Mouse (Mus musculus): ENCODE measurements around the gene Bag6.

DNA sequence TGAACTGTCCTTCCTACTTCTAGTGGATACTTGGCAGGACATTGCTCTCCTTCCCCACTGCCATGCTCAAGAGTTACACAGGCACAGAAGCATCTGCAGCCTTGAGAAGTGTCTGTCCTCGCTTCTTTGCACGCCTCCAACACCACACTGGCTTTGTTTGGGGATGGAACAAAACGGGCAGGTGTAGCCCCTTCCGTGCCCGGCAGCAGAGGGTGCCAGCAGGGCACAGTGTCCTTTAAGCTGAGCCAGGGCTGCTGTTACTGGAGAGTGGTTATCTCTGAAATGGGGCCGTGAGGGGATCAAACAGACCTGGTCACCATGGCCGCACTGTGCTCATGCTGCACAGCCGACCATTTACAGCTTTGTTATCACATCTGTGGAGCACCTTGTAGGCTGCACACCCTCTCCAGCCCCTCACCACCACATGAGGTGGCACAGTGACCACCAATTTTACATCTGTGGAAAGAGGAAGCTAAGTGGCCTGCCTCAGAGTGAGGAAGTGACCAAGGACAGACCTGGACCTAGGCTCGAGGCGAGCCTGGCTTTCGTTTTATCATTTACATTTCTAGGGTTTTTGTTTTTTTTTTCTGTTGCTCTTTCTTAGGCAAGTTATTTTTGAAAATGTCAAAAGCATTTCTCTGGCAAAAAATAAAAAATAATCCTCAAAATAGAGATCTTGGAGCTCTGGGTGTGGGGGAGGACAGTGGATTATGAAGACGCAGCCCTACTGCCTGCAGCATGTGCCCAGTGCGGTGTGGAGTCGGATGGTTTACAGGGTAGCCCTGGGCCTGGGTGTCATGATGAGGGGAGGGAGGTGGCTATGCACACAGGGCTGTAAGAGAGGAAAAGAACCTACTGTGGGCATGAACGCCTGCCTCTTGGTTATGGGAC lies 40.3 kb upstream of the Bag6 start:
- TF ChIP-seq POLR2A (IDR thresholded peaks at IDR 0.05; ENCODE audit: low read depth, low read length) (no peak), CTCF (IDR thresholded peaks at IDR 0.05; ENCODE audit: extremely low read depth, insufficient read length, insufficient replicate concordance, low read depth, low read length) (no peak)

All from small intestine, adult 2 months (tissue).